Mouse (Mus musculus) heart, postnatal 36 days (tissue): ENCODE results near the gene Zbtb8os. TPM values are rescaled to one million over a fixed set of nuclear protein-coding genes. Genes with fewer than 3 reads are reported as not detected.

Source experiments
- total RNA-seq, 2 experiments: library from RNA; stranded (reverse); gene quantifications; 2 replicates each; pipeline ENCODE4 v1.2.3; 2021

Zbtb8os gene
- total RNA-seq, 2 experiments from 2014 or later: 22.9 to 27.1 TPM

Other genes starting within 250 kb of the Zbtb8os start
- gene Tmem54, start 230.1 kb upstream of the Zbtb8os start, total RNA-seq: not detected
- gene Hpca, start 213.7 kb upstream of the Zbtb8os start, total RNA-seq: not detected
- 100 to 1,000 TPM; 324 to 341 TPM for gene Fndc5, start 198.7 kb upstream of the Zbtb8os start, total RNA-seq
- gene S100pbp, start 146.0 kb upstream of the Zbtb8os start, total RNA-seq: 10 to 100 TPM; 11.3 to 15.7 TPM
- gene Yars, start 145.9 kb upstream of the Zbtb8os start, total RNA-seq: 10 to 100 TPM; 26.3 to 31.0 TPM
- gene C77080, start 74.3 kb upstream of the Zbtb8os start, total RNA-seq: 1 to 10 TPM; 3.5 to 3.6 TPM
- 10 to 100 TPM; 15.8 to 17.1 TPM for gene Sync, start 48.1 kb upstream of the Zbtb8os start, total RNA-seq
- 10 to 100 TPM; 70.5 to 80.8 TPM for gene Rbbp4, start 325 bp upstream of the Zbtb8os start, total RNA-seq
- gene Zbtb8a, start 42.4 kb downstream of the Zbtb8os start, total RNA-seq: 1 to 10 TPM; 3.3 to 4.1 TPM
- not detected for gene Zbtb8b, start 105.2 kb downstream of the Zbtb8os start, total RNA-seq
- gene Bsdc1, start 125.9 kb downstream of the Zbtb8os start, total RNA-seq: 10 to 100 TPM; 50.3 to 53.8 TPM
- not detected for gene Tssk3, start 155.3 kb downstream of the Zbtb8os start, total RNA-seq
- not detected for gene Fam229a, start 155.5 kb downstream of the Zbtb8os start, total RNA-seq
- gene Marcksl1, start 177.9 kb downstream of the Zbtb8os start, total RNA-seq: 1 to 10 TPM; 4.4 to 5.7 TPM
- 10 to 100 TPM; 17.7 to 21.1 TPM for gene Hdac1, start 207.0 kb downstream of the Zbtb8os start, total RNA-seq
- 1 to 10 TPM in 1 of 2 experiments, under 1 TPM in 1; 0.72 to 1.5 TPM for gene Lck, start 237.9 kb downstream of the Zbtb8os start, total RNA-seq
- under 1 TPM; 0.46 to 1.00 TPM for gene Fam167b, start 242.9 kb downstream of the Zbtb8os start, total RNA-seq